In the genomic region with DNA sequence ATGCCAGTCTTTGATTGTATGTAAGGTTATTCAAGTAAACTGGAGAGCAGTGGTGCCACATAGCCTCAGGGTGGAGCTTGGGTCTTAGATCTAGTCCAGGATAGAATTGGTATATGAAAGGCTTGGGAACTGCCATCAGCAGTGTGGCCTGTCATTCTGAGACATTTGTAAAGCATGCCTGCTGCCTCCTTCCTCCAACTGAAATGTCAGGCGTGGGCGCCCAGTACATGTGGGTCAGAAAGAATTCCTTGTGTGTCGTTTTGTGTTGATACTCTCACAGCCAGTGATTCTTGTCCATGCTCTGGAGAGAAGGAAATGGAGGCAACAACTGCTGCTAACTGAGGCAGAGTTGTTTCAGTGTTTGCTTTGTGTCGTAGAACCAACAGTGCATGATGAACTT, we compare ENCODE assay signal across 20 mouse cellular contexts.
"Had no signal": no experiment of that assay in that cellular context is flagged by ENCODE, and none has a peak within 500 bp of the region (broad histone marks: within the 10 kb centered on the region; RNA-seq: fewer than 3 reads in every experiment).

No protein-coding gene starts in this region.

- H3K27ac ChIP-seq: kidney, embryonic 15.5 days; limb, embryonic 10.5 days; limb, embryonic 13.5 days; liver, embryonic 12.5 days; liver, embryonic 15.5 days; lung, embryonic 15.5 days; midbrain, embryonic 10.5 days; midbrain, embryonic 13.5 days; neural tube, embryonic 13.5 days; stomach, postnatal 0 days had no signal

- H3K27me3 ChIP-seq: kidney, embryonic 15.5 days; limb, embryonic 13.5 days; liver, embryonic 12.5 days; liver, embryonic 15.5 days; lung, embryonic 15.5 days; megakaryocyte, embryonic 14.5 days; midbrain, embryonic 13.5 days; neural tube, embryonic 13.5 days had no signal

- H3K4me1 ChIP-seq: liver, embryonic 12.5 days; midbrain, embryonic 10.5 days had no signal

- H3K4me3 ChIP-seq: kidney, embryonic 15.5 days; limb, embryonic 10.5 days; limb, embryonic 13.5 days; liver, embryonic 12.5 days; liver, embryonic 15.5 days; lung, embryonic 15.5 days; megakaryocyte, embryonic 14.5 days; midbrain, embryonic 10.5 days; midbrain, embryonic 13.5 days; myocyte; neural tube, embryonic 13.5 days had no signal

- DNase-seq: layer of hippocampus, adult 9-11 months; liver; lung, adult 18-20 months; right cerebral cortex, adult 18-20 months; right cerebral cortex, postnatal 14 days; right cerebral cortex, postnatal 4 days; thymus, adult 18-20 months; thymus, postnatal 36 days had no signal
